Mouse (Mus musculus): ENCODE results near the gene Orai2. TPM values are rescaled to one million over a fixed set of nuclear protein-coding genes. Genes with fewer than 3 reads are reported as not detected.
"Not testable (repeated sequence)": the region's sequence is repeated elsewhere in the genome, so short reads cannot be mapped to it uniquely, and the experiment has no call there.

Orai2 gene
- total RNA-seq (2021) = 100 to 1,000 TPM; 144 to 145 TPM

- peak; percentile 86 to 88 for DNase-seq
These were observed at the start of gene Orai2 for GRCm38 (mm10) chr5:136170512-136171362. Gene Orai2 (minus strand): TSS chr5:136170713.

- DNase-seq = no peak
These were observed 48.1 kb upstream of the Orai2 start for GRCm38 (mm10) chr5:136218585-136218984.

- DNase-seq = no peak
These were observed 47.4 kb upstream of the Orai2 start for GRCm38 (mm10) chr5:136217932-136218381.

- DNase-seq = no peak
These were observed 46.6 kb upstream of the Orai2 start for GRCm38 (mm10) chr5:136217004-136217665.

GRCm38 (mm10) chr5:136215958-136216357, 45.4 kb upstream of the Orai2 start:
- no peak for DNase-seq

- no peak for DNase-seq
These were observed 44.7 kb upstream of the Orai2 start for GRCm38 (mm10) chr5:136215211-136215610.

GRCm38 (mm10) chr5:136213716-136214115, 43.2 kb upstream of the Orai2 start:
- DNase-seq = no peak

- DNase-seq = no peak
These were observed 42.2 kb upstream of the Orai2 start for GRCm38 (mm10) chr5:136212716-136213115.

GRCm38 (mm10) chr5:136211341-136212102, 41.0 kb upstream of the Orai2 start:
- not testable (repeated sequence) for DNase-seq

GRCm38 (mm10) chr5:136210549-136210948, 40.0 kb upstream of the Orai2 start:
- DNase-seq = no peak

GRCm38 (mm10) chr5:136201832-136202231, 31.3 kb upstream of the Orai2 start:
- DNase-seq = peak; percentile 54 to 65

GRCm38 (mm10) chr5:136199526-136199925, 29.0 kb upstream of the Orai2 start:
- DNase-seq = no peak

- peak; percentile 90 to 94 for DNase-seq
These were observed 28.2 kb upstream of the Orai2 start, which contains the start of gene Prkrip1 for GRCm38 (mm10) chr5:136198474-136199391. Gene Prkrip1 (minus strand): TSS chr5:136198963.

GRCm38 (mm10) chr5:136191870-136192269, 21.4 kb upstream of the Orai2 start:
- no peak for DNase-seq

GRCm38 (mm10) chr5:136186723-136187122, 16.2 kb upstream of the Orai2 start:
- DNase-seq = peak in 1 of 2 experiments; percentile 40

- no peak for DNase-seq
These were observed 13.3 kb upstream of the Orai2 start for GRCm38 (mm10) chr5:136183766-136184165.

- no peak for DNase-seq
These were observed 12.3 kb upstream of the Orai2 start for GRCm38 (mm10) chr5:136182830-136183229.

GRCm38 (mm10) chr5:136182049-136182448, 11.5 kb upstream of the Orai2 start:
- DNase-seq = peak; percentile 72 to 73

GRCm38 (mm10) chr5:136181197-136181596, 10.7 kb upstream of the Orai2 start:
- DNase-seq = peak in 1 of 2 experiments; percentile 59

- no peak for DNase-seq
These were observed 9.1 kb upstream of the Orai2 start for GRCm38 (mm10) chr5:136179594-136179993.
